Mouse (Mus musculus) spleen, adult 2 months (tissue): ENCODE data around the gene Arfgap1.

Experiments used
- CTCF ChIP-seq: fragments of 200-500 bp; IDR thresholded peaks from 2 replicates; pipeline ENCODE4 v1.5.1; 2011; ENCODE audit warnings: mild to moderate bottlenecking, inconsistent platforms; ENCODE audit not compliant: insufficient read depth, insufficient read length, insufficient replicate concordance; ENCODE audit errors: extremely low read depth
- POLR2A ChIP-seq: fragments of 200-500 bp; IDR thresholded peaks from 2 replicates; pipeline ENCODE4 v1.6.1; 2011; ENCODE audit warnings: low read depth, low read length, inconsistent platforms

- TF ChIP-seq CTCF (no peak), POLR2A (no peak)
Measured at GRCm38 (mm10) chr2:180954061-180955047, 12.7 kb upstream of the Arfgap1 start, which contains the start of gene Nkain4.
